Mouse (Mus musculus) small intestine, adult 2 months (tissue): Measurements from ENCODE around the gene Vps13d.

ENCODE experiments used
- CTCF ChIP-seq: fragments of 200-500 bp; IDR thresholded peaks from 2 replicates; pipeline ENCODE4 v1.5.1; 2012; ENCODE audit warnings: low read depth, mild to moderate bottlenecking, control low read depth, inconsistent platforms, low read length, moderate library complexity, mixed read lengths; ENCODE audit not compliant: insufficient replicate concordance, insufficient read length; ENCODE audit errors: extremely low read depth
- POLR2A ChIP-seq: fragments of 200-500 bp; IDR thresholded peaks from 2 replicates; pipeline ENCODE4 v1.6.1; 2012; ENCODE audit warnings: low read depth, mild to moderate bottlenecking, control low read depth, inconsistent platforms, low read length, moderate library complexity

DNA sequence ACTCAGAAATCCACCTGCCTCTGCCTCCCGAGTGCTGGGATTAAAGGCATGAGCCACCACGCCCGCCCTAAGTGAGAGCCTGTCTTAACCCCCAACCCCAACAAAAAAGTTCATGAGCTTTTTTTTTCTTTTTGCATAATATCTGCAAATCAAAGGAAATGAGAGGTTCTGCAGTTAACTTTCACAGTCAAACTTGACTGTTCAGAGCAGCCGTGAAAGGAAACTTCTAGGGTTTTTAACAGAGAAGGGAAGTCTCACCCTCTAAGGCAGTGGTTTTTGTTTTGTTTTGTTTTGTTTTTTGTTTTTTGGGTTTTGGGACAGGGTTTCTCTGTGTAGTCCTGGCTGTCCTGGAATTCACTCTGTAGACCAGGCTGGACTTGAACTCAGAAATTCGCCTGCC is 15.8 kb upstream of the Vps13d start:
- no peak for TF ChIP-seq CTCF
- no peak for TF ChIP-seq POLR2A
